Mouse (Mus musculus): ENCODE data around the gene Dcst2.

DNA sequence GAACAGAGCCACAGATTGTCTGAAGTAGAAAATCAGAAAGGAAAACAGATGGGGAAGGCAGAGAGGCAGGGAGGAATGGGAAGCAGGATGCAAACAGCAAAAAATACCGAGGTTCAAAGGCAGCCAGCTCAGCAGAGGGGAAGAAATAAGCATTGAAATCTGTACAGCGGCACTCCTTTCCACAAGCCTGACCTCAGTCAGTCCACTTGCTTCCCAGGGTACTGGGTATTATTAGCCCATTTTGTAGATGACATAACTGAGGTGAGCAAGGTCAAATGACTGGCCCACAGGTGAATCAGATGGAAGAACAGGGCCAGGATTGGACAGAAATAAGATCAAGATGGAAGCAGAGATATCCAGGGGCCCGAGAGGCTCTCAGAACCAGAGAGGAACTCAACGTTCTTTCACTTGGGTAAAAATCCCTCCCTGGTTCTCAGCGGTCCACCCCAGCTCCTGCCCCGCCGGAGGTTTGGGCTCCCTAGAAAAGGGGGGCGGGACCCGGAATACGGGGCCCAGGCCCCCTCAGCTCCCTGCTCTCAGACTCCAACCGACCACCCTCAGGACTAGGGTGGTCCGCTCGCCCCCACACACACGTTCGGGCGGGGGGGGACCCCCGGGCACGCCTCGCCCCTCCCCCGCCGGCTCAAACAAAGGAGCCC is 24.6 kb upstream of the Dcst2 start:
- TF ChIP-seq POLR2A (IDR thresholded peaks at IDR 0.05; ENCODE audit: low read depth, low read length) (no peak), CTCF (IDR thresholded peaks at IDR 0.05; ENCODE audit: borderline replicate concordance, insufficient read depth, low read length) (no peak)
